ENCODE assay signal across 18 mouse cellular contexts in the genomic region with DNA sequence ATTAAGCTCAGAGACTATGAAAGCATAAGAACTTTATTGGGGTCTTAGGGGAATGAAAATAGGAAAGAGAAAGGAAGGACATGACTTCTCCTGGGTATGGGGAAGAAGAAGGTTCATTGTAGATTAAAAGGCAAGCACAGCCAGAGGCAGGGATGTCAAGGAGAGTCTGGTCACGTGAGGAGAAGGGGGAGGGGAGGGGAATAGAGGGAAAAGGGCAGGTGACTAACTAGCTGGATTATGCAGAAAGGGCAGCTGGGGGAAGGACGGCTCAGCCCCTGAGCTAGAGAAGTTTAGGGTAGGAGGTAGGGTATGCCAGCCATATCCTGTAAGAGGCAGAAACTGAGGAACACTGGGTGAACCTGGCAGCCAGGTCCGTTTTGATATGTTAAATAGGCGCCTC. TPM values are rescaled to one million over a fixed set of nuclear protein-coding genes. Genes with fewer than 3 reads are reported as not detected.
A peak's percentile ranks its signal among the peaks of the same experiment; 100 is the strongest.
DNase-seq lines count a peak whose midpoint lies in the region; ATAC-seq and TF ChIP-seq lines count a peak whose summit lies in the region.
"Had no signal": no experiment of that assay in that cellular context is flagged by ENCODE, and none has a peak within 500 bp of the region (broad histone marks: within the 10 kb centered on the region; RNA-seq: fewer than 3 reads in every experiment).

No protein-coding gene starts in this region.

- H3K9ac ChIP-seq in kidney, embryonic 16.5 days (replicated peaks; ENCODE audit: low read length) = no peak overlapping the region
- H3K9ac ChIP-seq in ES-Bruce4 (ENCODE audit: low read depth, poor library complexity, severe bottlenecking) = peak overlapping the region; percentile 38; the same call in 1 of the 2 replicates
- no peak overlapping the region for H3K9ac ChIP-seq in forebrain, embryonic 13.5 days
- H3K9ac ChIP-seq: intestine, embryonic 15.5 days; liver, embryonic 12.5 days; midbrain, embryonic 13.5 days; stomach, embryonic 15.5 days had no signal

- H3K27ac ChIP-seq in kidney, adult 2 months (ENCODE audit: insufficient read depth, low read depth, low read length) = peak overlapping the region; percentile 76
- no peak overlapping the region for H3K27ac ChIP-seq in kidney, embryonic 16.5 days (ENCODE audit: low read length)
- H3K27ac ChIP-seq in ES-Bruce4 (ENCODE audit: insufficient read depth, low read length) = peak overlapping the region; percentile 98
- H3K27ac ChIP-seq in forebrain, embryonic 13.5 days = no peak overlapping the region
- no peak overlapping the region for H3K27ac ChIP-seq in left cerebral cortex, adult 2 months
- H3K27ac ChIP-seq: embryonic facial prominence, embryonic 10.5 days; hindbrain, embryonic 10.5 days; intestine, embryonic 15.5 days; liver, embryonic 12.5 days; midbrain, embryonic 13.5 days; stomach, embryonic 15.5 days had no signal

- intact Hi-C loops in left cerebral cortex, adult 2 months (cut with DNase I) = no loop called here

- no peak for TF ChIP-seq POLR2A in kidney, adult 2 months (IDR thresholded peaks at IDR 0.05; ENCODE audit: low read depth, low read length)
- no peak for TF ChIP-seq POLR2A in ES-Bruce4 (IDR thresholded peaks at IDR 0.05; ENCODE audit: insufficient read depth, low read length)

- H3K4me1 ChIP-seq in kidney, adult 2 months (ENCODE audit: control insufficient read depth, insufficient read depth, low read length) = 0 out of 2 replicates have a peak, but pooled peaks cover 6% of the 10 kb centered on the region
- H3K4me1 ChIP-seq in kidney, embryonic 16.5 days (ENCODE audit: insufficient read depth, low read length) = no peaks in the 10 kb centered on the region
- H3K4me1 ChIP-seq in ES-Bruce4 (ENCODE audit: control insufficient read depth, insufficient read depth, low read length) = peaks cover 6% of the 10 kb centered on the region
- H3K4me1 ChIP-seq in forebrain, embryonic 13.5 days = no peaks in the 10 kb centered on the region
- H3K4me1 ChIP-seq: hindbrain, embryonic 10.5 days; intestine, embryonic 15.5 days; midbrain, embryonic 13.5 days; stomach, embryonic 15.5 days had no signal

- TF ChIP-seq EP300 in ES-Bruce4 (IDR thresholded peaks at IDR 0.05; ENCODE audit: insufficient read depth, low read depth, low read length) = peak; percentile 95

- H3K4me3 ChIP-seq in kidney, adult 2 months (ENCODE audit: insufficient read depth, low read depth, low read length) = no peak overlapping the region
- H3K4me3 ChIP-seq in kidney, embryonic 16.5 days (ENCODE audit: low read length) = no peak overlapping the region
- no peak overlapping the region for H3K4me3 ChIP-seq in ES-Bruce4 (ENCODE audit: low read depth, low read length)
- no peak overlapping the region for H3K4me3 ChIP-seq in forebrain, embryonic 13.5 days
- no peak overlapping the region for H3K4me3 ChIP-seq in left cerebral cortex, adult 2 months
- H3K4me3 ChIP-seq: embryonic facial prominence, embryonic 10.5 days; hindbrain, embryonic 10.5 days; intestine, embryonic 15.5 days; liver, embryonic 12.5 days; midbrain, embryonic 13.5 days; stomach, embryonic 15.5 days had no signal

- H3K9me3 ChIP-seq in kidney, embryonic 16.5 days (ENCODE audit: low read length) = no peaks in the 10 kb centered on the region
- H3K9me3 ChIP-seq in ES-Bruce4 (replicated peaks; ENCODE audit: control insufficient read depth, insufficient read depth, low read length, poor library complexity, severe bottlenecking) = no peaks in the 10 kb centered on the region
- H3K9me3 ChIP-seq in forebrain, embryonic 13.5 days (replicated peaks) = no peaks in the 10 kb centered on the region
- H3K9me3 ChIP-seq: embryonic facial prominence, embryonic 10.5 days; hindbrain, embryonic 10.5 days; intestine, embryonic 15.5 days; liver, embryonic 12.5 days; midbrain, embryonic 13.5 days; stomach, embryonic 15.5 days had no signal

- no peaks in the 10 kb centered on the region for H3K36me3 ChIP-seq in kidney, adult 2 months (ENCODE audit: control insufficient read depth, insufficient read depth, low read length)
- no peaks in the 10 kb centered on the region for H3K36me3 ChIP-seq in kidney, embryonic 16.5 days (ENCODE audit: insufficient read depth, low read length)
- H3K36me3 ChIP-seq in ES-Bruce4 (ENCODE audit: control insufficient read depth, insufficient read depth, low read length, poor library complexity, severe bottlenecking) = no peaks in the 10 kb centered on the region
- H3K36me3 ChIP-seq in forebrain, embryonic 13.5 days (ENCODE audit: poor library complexity, severe bottlenecking) = no peaks in the 10 kb centered on the region
- H3K36me3 ChIP-seq: embryonic facial prominence, embryonic 10.5 days; hindbrain, embryonic 10.5 days; intestine, embryonic 15.5 days; liver, embryonic 12.5 days; midbrain, embryonic 13.5 days; stomach, embryonic 15.5 days had no signal

- no peak overlapping the region for H3K4me2 ChIP-seq in kidney, embryonic 16.5 days (replicated peaks; ENCODE audit: low read depth, low read length)
- no peak overlapping the region for H3K4me2 ChIP-seq in forebrain, embryonic 13.5 days
- H3K4me2 ChIP-seq: intestine, embryonic 15.5 days; liver, embryonic 12.5 days; midbrain, embryonic 13.5 days; stomach, embryonic 15.5 days had no signal

- WGBS in kidney, adult 2 months = 39% methylated on average over 4 of the region's 4 CpGs
- WGBS in kidney, embryonic 16.5 days = 36% methylated on average over 4 of the region's 4 CpGs
- 16% methylated on average over 4 of the region's 4 CpGs for WGBS in forebrain, embryonic 13.5 days

- H3K27me3 ChIP-seq in kidney, adult 2 months (replicated peaks; ENCODE audit: control insufficient read depth, insufficient read depth, low read length) = no peaks in the 10 kb centered on the region
- no peaks in the 10 kb centered on the region for H3K27me3 ChIP-seq in kidney, embryonic 16.5 days (ENCODE audit: insufficient read depth, low read length)
- no peaks in the 10 kb centered on the region for H3K27me3 ChIP-seq in ES-Bruce4 (ENCODE audit: control insufficient read depth, insufficient read depth, low read length, poor library complexity, severe bottlenecking)
- no peaks in the 10 kb centered on the region for H3K27me3 ChIP-seq in forebrain, embryonic 13.5 days
- H3K27me3 ChIP-seq: intestine, embryonic 15.5 days; liver, embryonic 12.5 days; midbrain, embryonic 13.5 days; stomach, embryonic 15.5 days had no signal

- no peak for ATAC-seq in kidney, embryonic 16.5 days (ENCODE audit: low FRiP score, low TSS enrichment)
- ATAC-seq in forebrain, embryonic 13.5 days = no peak
- ATAC-seq: intestine, embryonic 15.5 days; liver, embryonic 12.5 days; lung, postnatal 0 days; midbrain, embryonic 13.5 days had no signal

- no peak for TF ChIP-seq CTCF in kidney, adult 2 months (conservative IDR thresholded peaks at IDR 0.05; ENCODE audit: insufficient read depth, insufficient read length, low read depth, low read length)
- no peak for TF ChIP-seq CTCF in ES-Bruce4 (IDR thresholded peaks at IDR 0.05; ENCODE audit: low read depth, low read length)
- no peak for TF ChIP-seq CTCF in left cerebral cortex, adult 2 months (IDR thresholded peaks at IDR 0.05)

- peak; percentile 73 for DNase-seq in kidney, adult 2 months
- DNase-seq in adrenal gland, postnatal 10 days = peak; percentile 54
- peak; percentile 77 to 84 for DNase-seq in kidney, postnatal 25 days
- DNase-seq in c-Kit-positive CD71-positive TER-119-positive erythroid progenitor cells, embryonic 14.5 days (ENCODE audit: low spot score) = no peak
- DNase-seq in left cerebral cortex, adult 2 months (ENCODE audit: extremely low spot score in 1 of 2, low spot score in 2 of 2) = no peak
- DNase-seq: B cell, adult 2 months; cerebellum, postnatal 14 days; layer of hippocampus, adult 9-11 months had no signal

RNA-seq across cellular contexts. Expression of a gene that starts 5.9 kb away (rescaled TPM):
- polyA plus RNA-seq in kidney, adult 2 months (2012; rRNA removed) = 14.4 and 20.9 TPM in 2 replicates
- 23.2 and 30.0 TPM in 2 replicates for polyA plus RNA-seq in kidney, embryonic 16.5 days (2015; fragmentation: Nextera tagmentation; extraction: Ambion mirVana)
- polyA plus RNA-seq in ES-Bruce4 (2011; ENCODE audit: insufficient read depth, insufficient read length, low read depth, missing spikeins) = 257 and 282 TPM in 2 replicates
- 100 to 1,000 TPM; 107 to 121 TPM for total RNA-seq in adrenal gland, postnatal 10 days (2021)
- polyA plus RNA-seq in forebrain, embryonic 13.5 days (2015; fragmentation: Nextera tagmentation; extraction: Ambion mirVana) = 55.5 and 59.0 TPM in 2 replicates
- total RNA-seq in left cerebral cortex, adult 2 months (2021) = 100 to 1,000 TPM in 1 of 2 experiments, 10 to 100 TPM in 1; 95.3 to 102 TPM

RNA-seq across cellular contexts. Expression of a gene that starts 56.5 kb away (rescaled TPM):
- 33.7 and 41.2 TPM in 2 replicates for polyA plus RNA-seq in kidney, adult 2 months (2012; rRNA removed)
- 23.9 and 25.2 TPM in 2 replicates for polyA plus RNA-seq in kidney, embryonic 16.5 days (2015; fragmentation: Nextera tagmentation; extraction: Ambion mirVana)
- 9.2 and 10.0 TPM in 2 replicates for polyA plus RNA-seq in ES-Bruce4 (2011; ENCODE audit: insufficient read depth, insufficient read length, low read depth, missing spikeins)
- 1 to 10 TPM; 4.0 to 4.2 TPM for total RNA-seq in adrenal gland, postnatal 10 days (2021)
- 6.6 and 7.8 TPM in 2 replicates for polyA plus RNA-seq in forebrain, embryonic 13.5 days (2015; fragmentation: Nextera tagmentation; extraction: Ambion mirVana)
- total RNA-seq in left cerebral cortex, adult 2 months (2021) = 1 to 10 TPM; 5.4 to 6.0 TPM

Comparison
In these comparisons a context has a peak if more than half of its experiments do, and no peak if none do; other contexts are left out.
1. H3K27ac ChIP-seq: peak in kidney, adult 2 months (single experiment) and ES-Bruce4 (single experiment); none in kidney, embryonic 16.5 days (single experiment), forebrain, embryonic 13.5 days (single experiment) and left cerebral cortex, adult 2 months (single experiment).
2. DNase-seq: peak in kidney, adult 2 months (single experiment), adrenal gland, postnatal 10 days (single experiment) and kidney, postnatal 25 days (2 of 2); none in c-Kit-positive CD71-positive TER-119-positive erythroid progenitor cells, embryonic 14.5 days (single experiment) and left cerebral cortex, adult 2 months (0 of 2).